Mouse (Mus musculus) ovary, postnatal 36 days (tissue): ENCODE results near the gene Gm49776.

ENCODE experiments used
- DNase-seq: peaks from one replicate; pipeline ENCODE4 v3.0.0; 2022; ENCODE audit warnings: low spot score, mixed read lengths

Gm49776 gene

GRCm38 (mm10) chr16:18234671-18235388 lies 23.3 kb downstream of the Gm49776 start, which contains the start of gene Zdhhc8:
Gene Zdhhc8, minus strand, starts transcription at chr16:18235136.
- DNase-seq = peak; percentile 84

- DNase-seq = no peak
These were observed 24.0 kb downstream of the Gm49776 start for GRCm38 (mm10) chr16:18233919-18234670.

GRCm38 (mm10) chr16:18233451-18233850 lies 24.7 kb downstream of the Gm49776 start:
- no peak for DNase-seq

- no peak for DNase-seq
These were observed 26.7 kb downstream of the Gm49776 start for GRCm38 (mm10) chr16:18231451-18231850.

- no peak for DNase-seq
These were observed 27.1 kb downstream of the Gm49776 start for GRCm38 (mm10) chr16:18231047-18231446.

- no peak for DNase-seq
These were observed 27.5 kb downstream of the Gm49776 start for GRCm38 (mm10) chr16:18230617-18231016.

- peak; percentile 47 for DNase-seq
These were observed 28.5 kb downstream of the Gm49776 start for GRCm38 (mm10) chr16:18229622-18230021.

GRCm38 (mm10) chr16:18228856-18229255 lies 29.3 kb downstream of the Gm49776 start:
- no peak for DNase-seq

- no peak for DNase-seq
These were observed 30.2 kb downstream of the Gm49776 start for GRCm38 (mm10) chr16:18227897-18228422.

- DNase-seq = no peak
These were observed 30.9 kb downstream of the Gm49776 start for GRCm38 (mm10) chr16:18227187-18227586.

- no peak for DNase-seq
These were observed 35.9 kb downstream of the Gm49776 start for GRCm38 (mm10) chr16:18222188-18222587.

GRCm38 (mm10) chr16:18221543-18221898 lies 36.6 kb downstream of the Gm49776 start:
- no peak for DNase-seq

- no peak for DNase-seq
These were observed 37.1 kb downstream of the Gm49776 start for GRCm38 (mm10) chr16:18220856-18221542.

GRCm38 (mm10) chr16:18220001-18220400 lies 38.1 kb downstream of the Gm49776 start:
- peak; percentile 43 for DNase-seq

- DNase-seq = no peak
These were observed 39.5 kb downstream of the Gm49776 start for GRCm38 (mm10) chr16:18218580-18218996.

GRCm38 (mm10) chr16:18217579-18217978 lies 40.5 kb downstream of the Gm49776 start, which contains the start of gene Ccdc188:
Gene Ccdc188, plus strand, starts transcription at chr16:18217879.
- DNase-seq = no peak

- no peak for DNase-seq
These were observed 43.3 kb downstream of the Gm49776 start for GRCm38 (mm10) chr16:18214858-18215257.

GRCm38 (mm10) chr16:18213689-18214088 lies 44.4 kb downstream of the Gm49776 start:
- DNase-seq = no peak

- peak; percentile 86 for DNase-seq
These were observed 46.5 kb downstream of the Gm49776 start for GRCm38 (mm10) chr16:18211417-18212171.

- no peak for DNase-seq
These were observed 47.3 kb downstream of the Gm49776 start for GRCm38 (mm10) chr16:18210701-18211416.
